Mouse (Mus musculus): ENCODE measurements around the gene Prr12.
A peak's percentile ranks its signal among the peaks of the same experiment; 100 is the strongest.

GRCm38 (mm10) chr7:45079856-45080255, 27.2 kb upstream of the Prr12 start:
- TF ChIP-seq CTCF (IDR thresholded peaks at IDR 0.05; ENCODE audit: insufficient read depth, low read depth, low read length), result peak; percentile 89
- TF ChIP-seq POLR2A (IDR thresholded peaks at IDR 0.05; ENCODE audit: insufficient read depth, low read depth, low read length), result no peak
